In genomic region chr5:143038794-143039193, GRCm38 (mm10) we compare ENCODE assay signal across 17 mouse cellular contexts.
A peak's percentile ranks its signal among the peaks of the same experiment; 100 is the strongest.
DNase-seq lines count a peak whose midpoint lies in the region; ATAC-seq and TF ChIP-seq lines count a peak whose summit lies in the region.
"Had no signal": no experiment of that assay in that cellular context is flagged by ENCODE, and none has a peak within 500 bp of the region (broad histone marks: within the 10 kb centered on the region; RNA-seq: fewer than 3 reads in every experiment).

No protein-coding gene starts in this region.

- no peaks in the 10 kb centered on the region for H3K9me3 ChIP-seq in liver, embryonic 11.5 days (ENCODE audit: control insufficient read depth, low read length)
- H3K9me3 ChIP-seq: forebrain, embryonic 12.5 days; heart, embryonic 15.5 days; hindbrain, embryonic 10.5 days; neural tube, embryonic 13.5 days had no signal

- no peak overlapping the region for H3K9ac ChIP-seq in liver, embryonic 11.5 days (ENCODE audit: low read depth, low read length)
- H3K9ac ChIP-seq: forebrain, embryonic 12.5 days; heart, embryonic 15.5 days; liver, embryonic 14.5 days; neural tube, embryonic 13.5 days had no signal

- peak overlapping the region; percentile 54 for H3K27ac ChIP-seq in bone marrow, adult 2 months (ENCODE audit: control insufficient read depth, insufficient read depth, low read depth, low read length, poor library complexity)
- H3K27ac ChIP-seq in liver, embryonic 11.5 days (ENCODE audit: low read depth, low read length): peak overlapping the region; percentile 1; the same call in 1 of the 2 replicates
- H3K27ac ChIP-seq: forebrain, embryonic 12.5 days; heart, embryonic 15.5 days; hindbrain, embryonic 10.5 days; neural tube, embryonic 13.5 days had no signal

- 31% methylated on average over 4 of the region's 4 CpGs for WGBS in bone marrow, adult 2 months
- WGBS in liver, embryonic 11.5 days: 64% methylated on average over 4 of the region's 4 CpGs

- no peak overlapping the region for H3K4me2 ChIP-seq in liver, embryonic 11.5 days
- H3K4me2 ChIP-seq: forebrain, embryonic 12.5 days; heart, embryonic 15.5 days; neural tube, embryonic 13.5 days had no signal

- no peak for TF ChIP-seq POLR2A in bone marrow, adult 2 months (IDR thresholded peaks at IDR 0.05; ENCODE audit: borderline replicate concordance, control insufficient read depth, low read depth, low read length)

- H3K27me3 ChIP-seq in liver, embryonic 11.5 days (replicated peaks; ENCODE audit: control insufficient read depth, insufficient read depth, low read length): no peaks in the 10 kb centered on the region
- H3K27me3 ChIP-seq: forebrain, embryonic 12.5 days; heart, embryonic 15.5 days; neural tube, embryonic 13.5 days had no signal

- no peak for TF ChIP-seq CTCF in bone marrow, adult 2 months (IDR thresholded peaks at IDR 0.05; ENCODE audit: control insufficient read depth, insufficient read depth, low read length)

- peaks cover 16% of the 10 kb centered on the region for H3K36me3 ChIP-seq in liver, embryonic 11.5 days (ENCODE audit: control insufficient read depth, insufficient read depth, low read length)
- H3K36me3 ChIP-seq: heart, embryonic 15.5 days had no signal

- H3K4me1 ChIP-seq in bone marrow, adult 2 months (ENCODE audit: control insufficient read depth, insufficient read depth, low read length): peaks cover 1% of the 10 kb centered on the region; the same call in 1 of the 2 replicates
- peaks cover 27% of the 10 kb centered on the region for H3K4me1 ChIP-seq in liver, embryonic 11.5 days (replicated peaks; ENCODE audit: control insufficient read depth, insufficient read depth, low read length)
- H3K4me1 ChIP-seq: forebrain, embryonic 12.5 days; neural tube, embryonic 13.5 days had no signal

- DNase-seq in lung, postnatal 25 days (ENCODE audit: low spot score): peak; percentile 14
- no peak for DNase-seq in lung, adult 18-20 months
- DNase-seq in liver, embryonic 11.5 days (ENCODE audit: low spot score): no peak
- DNase-seq in frontal cortex, postnatal 14 days (ENCODE audit: low spot score in 2 of 2): no peak
- DNase-seq in kidney, adult 11 months: no peak
- DNase-seq: adrenal gland, postnatal 36 days; cerebellum, adult 11 months; cerebellum, postnatal 25 days; lung, postnatal 4 days; thymus, adult 2 months had no signal

- no peak for ATAC-seq in liver, embryonic 11.5 days (replicated peaks; ENCODE audit: low FRiP score)
- peak; percentile 17; the same call in 1 of the 2 replicates for ATAC-seq in neutrophil, adult 5-6 weeks (ENCODE audit: extremely low read depth, insufficient number of reproducible peaks, low FRiP score, poor library complexity, severe bottlenecking)

- peak overlapping the region; percentile 2 for H3K4me3 ChIP-seq in bone marrow, adult 2 months (replicated peaks; ENCODE audit: control insufficient read depth, low read depth, low read length)
- no peak overlapping the region for H3K4me3 ChIP-seq in liver, embryonic 11.5 days (ENCODE audit: low read depth, low read length)
- H3K4me3 ChIP-seq: forebrain, embryonic 12.5 days; heart, embryonic 15.5 days; hindbrain, embryonic 10.5 days; neural tube, embryonic 13.5 days had no signal
